Mouse (Mus musculus) brown adipose tissue, adult 24 weeks (tissue): ENCODE results near the gene Coq4. TPM values are rescaled to one million over a fixed set of nuclear protein-coding genes. Genes with fewer than 3 reads are reported as not detected.

ENCODE experiments used
- polyA plus RNA-seq: library from polyadenylated mRNA; stranded (reverse); fragments of >200 nt; gene quantifications from 2 replicates; pipeline ENCODE4 v1.2.4, GENCODE M21; 2012; ENCODE audit not compliant: missing spikeins, insufficient read depth, insufficient read length

Gene Coq4
- polyA plus RNA-seq, 1 experiment: 19.0 TPM

Other genes with a start within 250 kb of the Coq4 start
- gene Rapgef1, start 167.8 kb upstream of the Coq4 start, polyA plus RNA-seq: 19.1 and 24.3 TPM in 2 replicates
- not detected in 2 replicates for gene Gm13420, start 35.8 kb upstream of the Coq4 start, polyA plus RNA-seq
- not detected in 2 replicates for gene Gm13547, start 28.2 kb upstream of the Coq4 start, polyA plus RNA-seq
- gene Trub2, start 1.0 kb downstream of the Coq4 start, polyA plus RNA-seq: 11.3 and 18.0 TPM in 2 replicates
- 8.0 and 8.5 TPM in 2 replicates for gene Slc27a4, start 15.1 kb downstream of the Coq4 start, polyA plus RNA-seq
- 15.8 and 34.2 TPM in 2 replicates for gene Urm1, start 32.6 kb downstream of the Coq4 start, polyA plus RNA-seq
- gene Cercam, start 81.7 kb downstream of the Coq4 start, polyA plus RNA-seq: 3.1 and 3.5 TPM in 2 replicates
- gene Odf2, start 101.7 kb downstream of the Coq4 start, polyA plus RNA-seq: 7.4 and 13.7 TPM in 2 replicates
- gene Gle1, start 147.9 kb downstream of the Coq4 start, polyA plus RNA-seq: 13.1 and 20.3 TPM in 2 replicates
- 81.3 and 132 TPM in 2 replicates for gene Sptan1, start 178.1 kb downstream of the Coq4 start, polyA plus RNA-seq